Mouse (Mus musculus) urinary bladder, postnatal 36 days (tissue): Measurements from ENCODE around the gene Pcdh10.
A peak's percentile ranks its signal among the peaks of the same experiment; 100 is the strongest.

ENCODE experiments used
- DNase-seq, 2 experiments: peaks; one replicate each; pipeline ENCODE4 v3.0.0; 2022; ENCODE audit warnings: low spot score in 2 of 2, mixed read lengths in 1 of 2

Gene Pcdh10

GRCm38 (mm10) chr3:45378145-45378544 is at the start of gene Pcdh10:
Gene Pcdh10 (plus strand): TSS chr3:45378398.
- peak; percentile 86 to 91 for DNase-seq

GRCm38 (mm10) chr3:45355919-45356318 is 22.3 kb upstream of the Pcdh10 start:
- no peak for DNase-seq

- DNase-seq, result no peak
Measured at GRCm38 (mm10) chr3:45368952-45369351, 9.2 kb upstream of the Pcdh10 start.

GRCm38 (mm10) chr3:45375761-45376500 is 2.3 kb upstream of the Pcdh10 start:
- DNase-seq, result peak; percentile 33 to 48

GRCm38 (mm10) chr3:45376501-45377390 is 1.5 kb upstream of the Pcdh10 start:
- peak in 1 of 2 experiments; percentile 3 for DNase-seq

- no peak for DNase-seq
Measured at GRCm38 (mm10) chr3:45377391-45377998, 703 bp upstream of the Pcdh10 start.

GRCm38 (mm10) chr3:45379541-45379971 is 1.4 kb downstream of the Pcdh10 start:
- DNase-seq, result no peak

- peak in 1 of 2 experiments; percentile 1 for DNase-seq
Measured at GRCm38 (mm10) chr3:45379972-45380761, 2.0 kb downstream of the Pcdh10 start.

GRCm38 (mm10) chr3:45380811-45381761 is 2.9 kb downstream of the Pcdh10 start:
- DNase-seq, result peak in 1 of 2 experiments; percentile 1

- DNase-seq, result no peak
Measured at GRCm38 (mm10) chr3:45382032-45382755, 4.0 kb downstream of the Pcdh10 start.

- no peak for DNase-seq
Measured at GRCm38 (mm10) chr3:45383831-45384230, 5.6 kb downstream of the Pcdh10 start.

- no peak for DNase-seq
Measured at GRCm38 (mm10) chr3:45385028-45385427, 6.8 kb downstream of the Pcdh10 start.

- no peak for DNase-seq
Measured at GRCm38 (mm10) chr3:45385451-45385850, 7.3 kb downstream of the Pcdh10 start.

- no peak for DNase-seq
Measured at GRCm38 (mm10) chr3:45386512-45386911, 8.3 kb downstream of the Pcdh10 start.

GRCm38 (mm10) chr3:45397101-45397500 is 18.9 kb downstream of the Pcdh10 start:
- no peak for DNase-seq

- no peak for DNase-seq
Measured at GRCm38 (mm10) chr3:45403239-45403638, 25.0 kb downstream of the Pcdh10 start.

GRCm38 (mm10) chr3:45431691-45432090 is 53.5 kb downstream of the Pcdh10 start:
- DNase-seq, result no peak

- DNase-seq, result no peak
Measured at GRCm38 (mm10) chr3:45432172-45432765, 54.1 kb downstream of the Pcdh10 start.
